Mouse (Mus musculus) MN1 (cell line): ENCODE results near the gene Rabgef1.

Experiments
- DNase-seq: peaks from one replicate; pipeline ENCODE4 v3.0.0-alpha.2; 2016; ENCODE audit warnings: low spot score

Gene Rabgef1

GRCm38 (mm10) chr5:130171956-130172601 is 481 bp downstream of the Rabgef1 start:
- peak; percentile 73 for DNase-seq

GRCm38 (mm10) chr5:130173012-130173411 is 1.4 kb downstream of the Rabgef1 start:
- DNase-seq = no peak

GRCm38 (mm10) chr5:130177871-130178270 is 6.3 kb downstream of the Rabgef1 start:
- DNase-seq = no peak

- no peak for DNase-seq
Observed at GRCm38 (mm10) chr5:130180362-130180761, 8.8 kb downstream of the Rabgef1 start.

- no peak for DNase-seq
Observed at GRCm38 (mm10) chr5:130181740-130182540, 10.3 kb downstream of the Rabgef1 start.

- no peak for DNase-seq
Observed at GRCm38 (mm10) chr5:130182541-130182821, 10.9 kb downstream of the Rabgef1 start.

GRCm38 (mm10) chr5:130184193-130184856 is 12.7 kb downstream of the Rabgef1 start:
- DNase-seq = no peak

GRCm38 (mm10) chr5:130185312-130185711 is 13.7 kb downstream of the Rabgef1 start:
- no peak for DNase-seq

GRCm38 (mm10) chr5:130187383-130187782 is 15.8 kb downstream of the Rabgef1 start:
- peak; percentile 45 for DNase-seq

- no peak for DNase-seq
Observed at GRCm38 (mm10) chr5:130190909-130191308, 19.3 kb downstream of the Rabgef1 start.

- no peak for DNase-seq
Observed at GRCm38 (mm10) chr5:130191865-130192264, 20.3 kb downstream of the Rabgef1 start.

GRCm38 (mm10) chr5:130192356-130192944 is 20.9 kb downstream of the Rabgef1 start:
- DNase-seq = no peak

GRCm38 (mm10) chr5:130193760-130194159 is 22.2 kb downstream of the Rabgef1 start:
- DNase-seq = no peak

- no peak for DNase-seq
Observed at GRCm38 (mm10) chr5:130196307-130196706, 24.7 kb downstream of the Rabgef1 start.

- no peak for DNase-seq
Observed at GRCm38 (mm10) chr5:130197454-130197853, 25.9 kb downstream of the Rabgef1 start.

GRCm38 (mm10) chr5:130197981-130198380 is 26.4 kb downstream of the Rabgef1 start:
- DNase-seq = no peak

GRCm38 (mm10) chr5:130200233-130201029 is 28.8 kb downstream of the Rabgef1 start:
- no peak for DNase-seq

GRCm38 (mm10) chr5:130203948-130204347 is 32.4 kb downstream of the Rabgef1 start:
- peak; percentile 78 for DNase-seq

GRCm38 (mm10) chr5:130204560-130204959 is 33.0 kb downstream of the Rabgef1 start:
- peak; percentile 20 for DNase-seq

- DNase-seq = no peak
Observed at GRCm38 (mm10) chr5:130205441-130206023, 33.9 kb downstream of the Rabgef1 start.

GRCm38 (mm10) chr5:130207299-130207698 is 35.7 kb downstream of the Rabgef1 start:
- no peak for DNase-seq
